Mouse (Mus musculus) cerebellum, adult 2 months (tissue): ENCODE measurements at regions not wholly inside any gene's neighbourhood (a gene's known extent, or its start where the extent isn't known, plus 50 kb on each side); places are given as distances from the start of the nearest gene placed in this dataset.

Experiments used
- CTCF ChIP-seq: fragments of 200-500 bp; IDR thresholded peaks from 2 replicates; pipeline ENCODE4 v1.5.1; 2011; ENCODE audit warnings: low read depth, mild to moderate bottlenecking, control low read depth, low read length, moderate library complexity, borderline replicate concordance; ENCODE audit not compliant: insufficient read depth
- POLR2A ChIP-seq: fragments of 200-500 bp; IDR thresholded peaks from 2 replicates; pipeline ENCODE4 v1.6.1; 2011; ENCODE audit warnings: low read length, control low read depth, borderline replicate concordance; ENCODE audit not compliant: insufficient read depth

- no peak for TF ChIP-seq POLR2A
- TF ChIP-seq CTCF = no peak
Observed at GRCm38 (mm10) chr1:185827986-185828385, 289.1 kb downstream of the Lyplal1 start.
